ENCODE assay signal across 8 mouse cellular contexts in genomic region chr7:4619979-4620378, GRCm38 (mm10). TPM values are rescaled to one million over a fixed set of nuclear protein-coding genes. Genes with fewer than 3 reads are reported as not detected.
DNase-seq lines count a peak whose midpoint lies in the region; ATAC-seq and TF ChIP-seq lines count a peak whose summit lies in the region.
"Had no signal": no experiment of that assay in that cellular context is flagged by ENCODE, and none has a peak within 500 bp of the region (broad histone marks: within the 10 kb centered on the region; RNA-seq: fewer than 3 reads in every experiment).

No protein-coding gene starts in this region.

- TF ChIP-seq CTCF in midbrain, postnatal 0 days (IDR thresholded peaks at IDR 0.05) = no peak

- ATAC-seq in midbrain, postnatal 0 days (ENCODE audit: low FRiP score) = no peak
- no peak for ATAC-seq in midbrain, embryonic 11.5 days (ENCODE audit: low FRiP score)
- ATAC-seq in heart, embryonic 11.5 days (replicated peaks; ENCODE audit: insufficient number of reproducible peaks, low FRiP score, low TSS enrichment) = no peak

- DNase-seq in midbrain, postnatal 0 days (ENCODE audit: low spot score) = peak; percentile 19
- no peak for DNase-seq in midbrain, embryonic 11.5 days (ENCODE audit: low spot score, missing footprints)
- DNase-seq in adrenal gland, postnatal 25 days = peak; percentile 66
- DNase-seq in hindlimb bud, embryonic 11.5 days (ENCODE audit: extremely low spot score, low read depth, low spot score) = peak; percentile 49
- DNase-seq in retina, embryonic 14.5 days (ENCODE audit: low spot score) = peak; percentile 38
- no peak for DNase-seq in cerebellum, adult 18-20 months

- H3K27ac ChIP-seq in midbrain, postnatal 0 days (ENCODE audit: low read depth, low read length) = no peak overlapping the region
- H3K27ac ChIP-seq in midbrain, embryonic 11.5 days (ENCODE audit: low read depth, low read length) = no peak overlapping the region
- no peak overlapping the region for H3K27ac ChIP-seq in heart, embryonic 11.5 days (ENCODE audit: low read depth, low read length)

- H3K4me1 ChIP-seq in midbrain, postnatal 0 days (ENCODE audit: insufficient read depth, low read length) = no peaks in the 10 kb centered on the region
- H3K4me1 ChIP-seq in midbrain, embryonic 11.5 days (ENCODE audit: control insufficient read depth, insufficient read depth, low read length) = no peaks in the 10 kb centered on the region
- no peaks in the 10 kb centered on the region for H3K4me1 ChIP-seq in heart, embryonic 11.5 days (ENCODE audit: control insufficient read depth, insufficient read depth, low read length)

- H3K27me3 ChIP-seq in midbrain, postnatal 0 days (ENCODE audit: insufficient read depth, low read length) = no peaks in the 10 kb centered on the region
- no peaks in the 10 kb centered on the region for H3K27me3 ChIP-seq in midbrain, embryonic 11.5 days (ENCODE audit: control insufficient read depth, insufficient read depth, low read length)
- no peaks in the 10 kb centered on the region for H3K27me3 ChIP-seq in heart, embryonic 11.5 days (ENCODE audit: control insufficient read depth, insufficient read depth, low read length)

- no peak overlapping the region for H3K4me2 ChIP-seq in midbrain, postnatal 0 days (ENCODE audit: low read depth, low read length, poor library complexity, severe bottlenecking)
- no peak overlapping the region for H3K4me2 ChIP-seq in midbrain, embryonic 11.5 days
- no peak overlapping the region for H3K4me2 ChIP-seq in heart, embryonic 11.5 days

- H3K36me3 ChIP-seq in midbrain, postnatal 0 days (ENCODE audit: insufficient read depth, low read length) = no peaks in the 10 kb centered on the region
- no peaks in the 10 kb centered on the region for H3K36me3 ChIP-seq in midbrain, embryonic 11.5 days (ENCODE audit: control insufficient read depth, insufficient read depth, low read length)
- no peaks in the 10 kb centered on the region for H3K36me3 ChIP-seq in heart, embryonic 11.5 days (ENCODE audit: control insufficient read depth, insufficient read depth, low read length)

- 31% methylated on average over 1 of the region's 1 CpGs for WGBS in midbrain, postnatal 0 days
- 42% methylated on average over 1 of the region's 1 CpGs for WGBS in midbrain, embryonic 11.5 days
- 24% methylated on average over 1 of the region's 1 CpGs for WGBS in heart, embryonic 11.5 days (ENCODE audit: insufficient replicate concordance)

- H3K4me3 ChIP-seq in midbrain, postnatal 0 days (ENCODE audit: low read depth, low read length) = no peak overlapping the region
- no peak overlapping the region for H3K4me3 ChIP-seq in midbrain, embryonic 11.5 days (ENCODE audit: low read depth, low read length)
- H3K4me3 ChIP-seq in heart, embryonic 11.5 days (ENCODE audit: low read depth, low read length) = no peak overlapping the region
- H3K4me3 ChIP-seq: erythroblast, embryonic 14.5 days had no signal

- H3K9me3 ChIP-seq in midbrain, postnatal 0 days (ENCODE audit: low read length) = no peaks in the 10 kb centered on the region
- H3K9me3 ChIP-seq in midbrain, embryonic 11.5 days (ENCODE audit: control insufficient read depth, low read length) = no peaks in the 10 kb centered on the region
- no peaks in the 10 kb centered on the region for H3K9me3 ChIP-seq in heart, embryonic 11.5 days (replicated peaks; ENCODE audit: control insufficient read depth, low read length)

- H3K9ac ChIP-seq in midbrain, postnatal 0 days (replicated peaks; ENCODE audit: low read length, poor library complexity, severe bottlenecking) = no peak overlapping the region
- no peak overlapping the region for H3K9ac ChIP-seq in midbrain, embryonic 11.5 days (ENCODE audit: low read length)
- H3K9ac ChIP-seq in heart, embryonic 11.5 days (ENCODE audit: low read depth, low read length) = no peak overlapping the region

RNA-seq across cellular contexts. Expression of gene Tmem86b, which starts 11.2 kb away (rescaled TPM):
- 12.4 and 17.4 TPM in 2 replicates for total RNA-seq in midbrain, postnatal 0 days (2014; rRNA removed)
- polyA plus RNA-seq in midbrain, postnatal 0 days (2015; fragmentation: Nextera tagmentation; extraction: Ambion mirVana) = 0.76 and 1.00 TPM in 2 replicates
- polyA plus RNA-seq in midbrain, embryonic 11.5 days (2014; fragmentation: Nextera tagmentation; extraction: Ambion mirVana) = 2.4 and 3.6 TPM in 2 replicates
- 9.3 and 10.2 TPM in 2 replicates for total RNA-seq in adrenal gland, postnatal 25 days (2021)
- polyA plus RNA-seq in heart, embryonic 11.5 days (2014; fragmentation: Nextera tagmentation; extraction: Ambion mirVana) = 3.8 and 4.6 TPM in 2 replicates

RNA-seq across cellular contexts. Expression of gene Ptprh, which starts 16.1 kb away (rescaled TPM):
- 2.4 and 3.6 TPM in 2 replicates for total RNA-seq in midbrain, postnatal 0 days (2014; rRNA removed)
- polyA plus RNA-seq in midbrain, postnatal 0 days (2015; fragmentation: Nextera tagmentation; extraction: Ambion mirVana) = 1.1 and 1.3 TPM in 2 replicates
- not detected in 2 replicates for polyA plus RNA-seq in midbrain, embryonic 11.5 days (2014; fragmentation: Nextera tagmentation; extraction: Ambion mirVana)
- not detected in 2 replicates for total RNA-seq in adrenal gland, postnatal 25 days (2021)
- not detected in 2 replicates for polyA plus RNA-seq in heart, embryonic 11.5 days (2014; fragmentation: Nextera tagmentation; extraction: Ambion mirVana)
- polyA plus RNA-seq: erythroblast, embryonic 14.5 days had no signal

RNA-seq across cellular contexts. Expression of gene Ppp6r1, which starts 38.8 kb away (rescaled TPM):
- total RNA-seq in midbrain, postnatal 0 days (2014; rRNA removed) = 103 and 131 TPM in 2 replicates
- polyA plus RNA-seq in midbrain, postnatal 0 days (2015; fragmentation: Nextera tagmentation; extraction: Ambion mirVana) = 7.7 and 10.1 TPM in 2 replicates
- polyA plus RNA-seq in midbrain, embryonic 11.5 days (2014; fragmentation: Nextera tagmentation; extraction: Ambion mirVana) = 4.4 and 6.1 TPM in 2 replicates
- total RNA-seq in adrenal gland, postnatal 25 days (2021) = 98.1 and 99.6 TPM in 2 replicates
- 3.2 and 7.0 TPM in 2 replicates for polyA plus RNA-seq in heart, embryonic 11.5 days (2014; fragmentation: Nextera tagmentation; extraction: Ambion mirVana)

Comparison
In these comparisons a context has a peak if more than half of its experiments do, and no peak if none do; other contexts are left out.
1. DNase-seq: peak in midbrain, postnatal 0 days (single experiment), adrenal gland, postnatal 25 days (single experiment), hindlimb bud, embryonic 11.5 days (single experiment) and retina, embryonic 14.5 days (single experiment); none in midbrain, embryonic 11.5 days (single experiment) and cerebellum, adult 18-20 months (0 of 2).